Mouse (Mus musculus) small intestine, adult 2 months (tissue): ENCODE data around the gene Fignl1.

Experiments
- CTCF ChIP-seq: fragments of 200-500 bp; IDR thresholded peaks from 2 replicates; pipeline ENCODE4 v1.5.1; 2012; ENCODE audit warnings: low read depth, mild to moderate bottlenecking, control low read depth, inconsistent platforms, low read length, moderate library complexity, mixed read lengths; ENCODE audit not compliant: insufficient replicate concordance, insufficient read length; ENCODE audit errors: extremely low read depth
- POLR2A ChIP-seq: fragments of 200-500 bp; IDR thresholded peaks from 2 replicates; pipeline ENCODE4 v1.6.1; 2012; ENCODE audit warnings: low read depth, mild to moderate bottlenecking, control low read depth, inconsistent platforms, low read length, moderate library complexity

- no peak for TF ChIP-seq POLR2A
- no peak for TF ChIP-seq CTCF
Measured at GRCm38 (mm10) chr11:11839874-11840273, 31.1 kb upstream of the Fignl1 start.
